Mouse (Mus musculus): Measurements from ENCODE around the gene Ndufb7.

- TF ChIP-seq ZC3H11A (IDR thresholded peaks at IDR 0.05; ENCODE audit: borderline replicate concordance, low read depth, low read length), result no peak
- no peak for TF ChIP-seq ZNF384 (IDR thresholded peaks at IDR 0.05; ENCODE audit: low read depth, low read length)
Observed at GRCm38 (mm10) chr8:83588886-83589285, 22.4 kb downstream of the Ndufb7 start.
